ENCODE assay signal across 18 mouse cellular contexts in the genomic region with DNA sequence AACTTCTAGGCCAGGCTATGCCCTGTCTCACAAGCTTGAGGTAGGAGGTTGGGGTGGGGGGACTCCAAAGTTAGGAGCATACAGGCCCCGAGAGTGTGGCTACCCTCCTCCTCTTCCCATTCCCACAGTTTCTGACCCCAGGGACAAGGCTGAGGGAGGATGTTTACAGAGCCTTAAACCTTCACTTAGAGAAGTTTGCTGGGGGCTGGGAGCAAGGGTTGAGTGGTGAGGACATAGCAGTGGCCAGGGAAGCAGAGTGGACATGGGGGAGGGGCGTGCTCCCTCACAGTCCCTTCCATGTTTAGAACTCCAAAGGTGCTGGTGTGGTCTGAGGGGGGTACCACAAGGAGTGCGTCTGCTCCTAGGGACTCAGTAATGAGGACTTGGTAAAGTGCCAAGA. TPM values are rescaled to one million over a fixed set of nuclear protein-coding genes. Genes with fewer than 3 reads are reported as not detected.
"Had no signal": no experiment of that assay in that cellular context is flagged by ENCODE, and none has a peak within 500 bp of the region (broad histone marks: within the 10 kb centered on the region; RNA-seq: fewer than 3 reads in every experiment).

No protein-coding gene starts in this region.

- H3K36me3 ChIP-seq: limb, embryonic 10.5 days; limb, embryonic 13.5 days; liver, embryonic 12.5 days; liver, embryonic 15.5 days; midbrain, embryonic 10.5 days; midbrain, embryonic 13.5 days had no signal

- H3K9ac ChIP-seq: limb, embryonic 13.5 days; liver, embryonic 12.5 days; liver, embryonic 15.5 days; lung, embryonic 14.5 days; midbrain, embryonic 13.5 days had no signal

- DNase-seq: kidney, adult 18-20 months; kidney, adult 9 months; kidney, postnatal 14 days; liver; lung, embryonic 14.5 days; lung, postnatal 36 days; right cerebral cortex, adult 18-20 months; right cerebral cortex, postnatal 14 days; right cerebral cortex, postnatal 4 days; thymus, postnatal 25 days had no signal

- H3K4me2 ChIP-seq: limb, embryonic 13.5 days; liver, embryonic 12.5 days; liver, embryonic 15.5 days; lung, embryonic 14.5 days; midbrain, embryonic 13.5 days had no signal

- H3K4me3 ChIP-seq: limb, embryonic 10.5 days; limb, embryonic 13.5 days; liver, embryonic 12.5 days; liver, embryonic 15.5 days; megakaryocyte, embryonic 14.5 days; midbrain, embryonic 10.5 days; midbrain, embryonic 13.5 days had no signal

- H3K27ac ChIP-seq: limb, embryonic 10.5 days; limb, embryonic 13.5 days; liver, embryonic 12.5 days; liver, embryonic 15.5 days; midbrain, embryonic 10.5 days; midbrain, embryonic 13.5 days had no signal

RNA-seq across cellular contexts. Expression of gene Kcnq4, which starts 4.8 kb away (rescaled TPM):
- total RNA-seq: monocyte, adult 5-6 weeks had no signal
